Mouse (Mus musculus): ENCODE data around the gene Arhgap5. TPM values are rescaled to one million over a fixed set of nuclear protein-coding genes. Genes with fewer than 3 reads are reported as not detected.

The Arhgap5 gene
- polyA plus RNA-seq (2012; rRNA removed): 20.2 and 25.6 TPM in 2 replicates

DNA sequence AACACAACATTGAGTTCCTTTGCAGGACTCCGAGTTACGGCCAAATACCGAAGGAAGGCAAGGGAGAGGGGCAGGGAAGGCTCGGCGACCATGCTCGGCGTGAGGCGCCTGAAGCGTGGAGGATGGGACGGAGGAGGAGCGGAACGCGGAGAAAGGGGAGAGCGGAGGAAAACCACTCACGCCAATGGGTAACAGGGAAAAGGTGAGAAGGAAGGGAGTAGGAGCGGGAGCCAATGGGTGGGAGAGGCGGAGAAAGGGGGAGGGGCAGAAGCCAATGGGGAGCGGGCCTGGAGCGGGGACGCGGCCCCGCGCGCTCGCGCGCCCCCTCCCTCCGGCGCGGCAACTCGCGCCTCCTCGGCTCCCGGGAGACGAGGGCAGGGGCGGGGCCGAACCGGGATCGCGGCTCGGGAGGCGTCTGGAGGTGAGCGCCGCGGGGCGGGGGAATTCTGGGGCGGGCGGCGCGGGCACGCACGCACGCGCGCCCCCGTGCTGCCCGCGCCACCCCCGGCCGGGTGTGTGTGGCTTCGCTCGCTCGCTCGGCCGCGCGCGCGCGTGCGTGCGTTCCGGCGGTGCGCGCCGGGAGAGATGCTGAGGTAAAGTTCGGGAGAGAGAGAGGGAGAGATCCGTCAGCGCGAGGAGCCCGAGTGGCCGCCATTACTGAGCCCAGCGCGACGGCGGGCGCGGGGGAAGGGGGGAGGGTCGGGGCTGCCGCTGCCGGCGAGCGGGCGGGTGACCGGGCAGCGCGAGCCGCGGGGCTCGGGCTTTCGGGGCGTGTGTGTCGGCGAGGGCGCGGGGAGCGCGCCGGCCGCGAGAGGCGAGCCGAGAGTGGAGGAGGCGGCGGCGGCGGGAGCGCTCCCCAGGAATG is at the start of gene Arhgap5:
Gene Arhgap5 (plus strand): TSS at position 517 of the 865 bp plus-strand sequence.
- DNase-seq (ENCODE audit: low read depth): peak; percentile 99
- no peak for TF ChIP-seq CTCF (IDR thresholded peaks at IDR 0.05; ENCODE audit: borderline replicate concordance, extremely low read depth, insufficient read depth, insufficient read length)
- peak; percentile 67 for TF ChIP-seq POLR2A (IDR thresholded peaks at IDR 0.05; ENCODE audit: borderline replicate concordance, extremely low read depth, insufficient read depth, insufficient read length, poor library complexity, severe bottlenecking)

DNA sequence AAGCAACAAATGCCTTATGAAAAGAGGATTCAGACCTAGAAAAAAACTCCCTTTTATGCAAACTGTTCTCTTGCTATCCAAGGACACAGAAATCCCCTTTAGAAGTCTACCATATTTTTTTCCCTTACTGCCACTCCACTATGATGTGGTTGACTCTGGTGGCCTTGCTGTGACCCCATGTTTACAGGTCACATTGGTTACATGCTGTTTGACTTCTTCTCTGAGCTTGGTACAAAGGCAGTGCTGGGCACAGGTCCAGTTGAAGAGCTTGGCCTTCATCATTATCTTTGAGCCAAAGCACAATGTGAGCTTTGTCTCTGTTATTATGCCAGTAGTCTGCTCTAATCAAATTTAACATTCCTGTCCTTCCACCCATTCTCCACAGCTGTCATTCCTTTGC is 39.2 kb upstream of the Arhgap5 start:
- peak; percentile 48 for DNase-seq (ENCODE audit: low read depth)
- no peak for TF ChIP-seq POLR2A (IDR thresholded peaks at IDR 0.05; ENCODE audit: borderline replicate concordance, extremely low read depth, insufficient read depth, insufficient read length, poor library complexity, severe bottlenecking)
- TF ChIP-seq CTCF (IDR thresholded peaks at IDR 0.05; ENCODE audit: borderline replicate concordance, extremely low read depth, insufficient read depth, insufficient read length): no peak

DNA sequence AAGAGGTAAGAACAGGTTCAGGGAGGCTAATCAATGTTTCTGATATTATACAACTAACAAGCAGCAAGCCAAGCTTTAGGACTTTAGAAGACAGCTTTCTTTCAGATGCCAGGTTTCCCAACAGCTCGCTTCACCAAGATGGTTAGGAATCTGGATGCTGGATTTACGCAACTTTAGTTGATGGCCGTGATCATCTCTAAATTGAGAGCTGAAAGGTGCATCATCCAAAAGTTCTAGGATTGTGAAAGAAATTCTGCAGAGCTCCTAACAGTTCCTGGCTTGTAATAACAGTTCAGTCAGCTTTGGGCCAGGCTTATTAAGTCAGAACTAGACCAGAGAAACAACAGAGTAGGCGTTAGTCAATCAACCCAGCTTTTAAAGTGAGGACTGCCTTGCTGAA is 32.2 kb upstream of the Arhgap5 start:
- no peak for TF ChIP-seq POLR2A (IDR thresholded peaks at IDR 0.05; ENCODE audit: borderline replicate concordance, extremely low read depth, insufficient read depth, insufficient read length, poor library complexity, severe bottlenecking)
- TF ChIP-seq CTCF (IDR thresholded peaks at IDR 0.05; ENCODE audit: borderline replicate concordance, extremely low read depth, insufficient read depth, insufficient read length): no peak

GRCm38 (mm10) chr12:52473988-52474968 is 29.5 kb upstream of the Arhgap5 start:
- peak; percentile 50 for DNase-seq (ENCODE audit: low read depth)

More for the DNA sequence above, 32.2 kb upstream of the Arhgap5 start:
- DNase-seq (ENCODE audit: low read depth): no peak

GRCm38 (mm10) chr12:52476036-52476435 is 27.7 kb upstream of the Arhgap5 start:
- DNase-seq (ENCODE audit: low read depth): no peak
- no peak for TF ChIP-seq POLR2A (IDR thresholded peaks at IDR 0.05; ENCODE audit: borderline replicate concordance, extremely low read depth, insufficient read depth, insufficient read length, poor library complexity, severe bottlenecking)
- no peak for TF ChIP-seq CTCF (IDR thresholded peaks at IDR 0.05; ENCODE audit: borderline replicate concordance, extremely low read depth, insufficient read depth, insufficient read length)

More at GRCm38 (mm10) chr12:52473988-52474968, 29.5 kb upstream of the Arhgap5 start:
- TF ChIP-seq CTCF (IDR thresholded peaks at IDR 0.05; ENCODE audit: borderline replicate concordance, extremely low read depth, insufficient read depth, insufficient read length): no peak
- no peak for TF ChIP-seq POLR2A (IDR thresholded peaks at IDR 0.05; ENCODE audit: borderline replicate concordance, extremely low read depth, insufficient read depth, insufficient read length, poor library complexity, severe bottlenecking)

DNA sequence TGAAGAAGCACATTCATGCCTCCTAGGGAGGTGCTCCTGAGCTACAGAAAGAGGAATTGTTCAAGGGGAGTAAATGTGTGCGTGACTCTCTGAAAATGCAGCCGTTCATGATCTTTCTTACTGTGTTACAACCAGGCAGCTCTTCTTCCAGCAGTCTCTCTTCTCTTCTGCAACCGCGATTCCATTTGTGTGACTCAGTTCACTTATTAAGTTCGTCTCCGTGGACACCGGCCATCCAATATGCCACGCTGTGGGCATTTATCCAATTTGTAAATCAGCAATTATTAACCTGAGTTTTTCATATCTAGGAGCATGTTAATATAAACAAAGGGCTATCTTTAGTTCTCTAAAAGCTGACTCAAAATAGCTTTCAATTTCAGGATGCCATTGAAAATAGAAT is 25.2 kb upstream of the Arhgap5 start:
- no peak for TF ChIP-seq POLR2A (IDR thresholded peaks at IDR 0.05; ENCODE audit: borderline replicate concordance, extremely low read depth, insufficient read depth, insufficient read length, poor library complexity, severe bottlenecking)
- TF ChIP-seq CTCF (IDR thresholded peaks at IDR 0.05; ENCODE audit: borderline replicate concordance, extremely low read depth, insufficient read depth, insufficient read length): no peak
- no peak for DNase-seq (ENCODE audit: low read depth)

DNA sequence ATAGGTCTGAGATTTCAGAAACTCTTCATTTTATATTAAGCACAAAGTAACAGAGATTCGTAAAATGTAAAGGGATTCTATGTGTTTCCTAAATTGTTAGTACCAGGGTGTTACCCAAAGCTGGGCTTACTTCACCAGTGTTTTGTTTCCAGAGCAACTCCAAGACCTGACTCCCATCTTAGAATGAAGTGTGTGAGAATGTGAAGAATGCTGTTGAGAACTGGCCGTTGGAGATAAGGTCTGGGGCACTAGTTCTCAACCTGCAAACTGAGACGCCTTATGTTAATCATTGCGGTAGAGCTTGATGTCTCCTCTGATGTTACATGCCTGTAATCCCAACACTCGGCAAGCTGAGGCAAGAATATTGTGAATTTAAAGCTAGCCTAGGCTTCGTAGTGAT is 24.4 kb upstream of the Arhgap5 start:
- TF ChIP-seq CTCF (IDR thresholded peaks at IDR 0.05; ENCODE audit: borderline replicate concordance, extremely low read depth, insufficient read depth, insufficient read length) (no peak), POLR2A (IDR thresholded peaks at IDR 0.05; ENCODE audit: borderline replicate concordance, extremely low read depth, insufficient read depth, insufficient read length, poor library complexity, severe bottlenecking) (no peak)
- no peak for DNase-seq (ENCODE audit: low read depth)

GRCm38 (mm10) chr12:52480851-52481250 is 22.9 kb upstream of the Arhgap5 start:
- TF ChIP-seq POLR2A (IDR thresholded peaks at IDR 0.05; ENCODE audit: borderline replicate concordance, extremely low read depth, insufficient read depth, insufficient read length, poor library complexity, severe bottlenecking) (no peak), CTCF (IDR thresholded peaks at IDR 0.05; ENCODE audit: borderline replicate concordance, extremely low read depth, insufficient read depth, insufficient read length) (no peak)
- DNase-seq (ENCODE audit: low read depth): no peak

DNA sequence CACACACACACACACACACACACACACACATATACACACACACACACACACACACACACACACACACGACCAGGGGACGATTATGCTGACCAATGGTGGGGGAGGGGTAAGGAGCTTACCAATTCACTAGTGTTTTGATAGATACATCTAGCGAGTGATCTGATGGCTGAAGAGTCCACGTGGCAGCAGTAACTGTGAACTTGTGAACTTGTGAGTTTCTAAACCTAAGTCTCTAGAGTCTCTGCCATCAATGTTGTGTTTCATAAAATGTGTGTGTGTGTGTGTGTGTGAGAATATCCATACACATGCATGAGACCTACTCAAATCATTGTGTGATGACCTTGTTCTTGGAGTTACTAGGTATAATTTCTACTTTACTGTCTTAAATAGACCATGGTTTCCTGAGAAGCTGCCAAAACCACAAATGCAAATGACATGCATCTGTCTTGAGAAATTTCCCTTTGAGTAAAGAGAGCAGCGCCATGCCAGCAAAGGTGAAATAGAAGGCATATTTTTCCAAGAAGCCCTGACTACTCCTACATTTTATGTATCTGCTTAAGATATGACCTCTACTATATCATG is 21.7 kb upstream of the Arhgap5 start:
- DNase-seq (ENCODE audit: low read depth): no peak

GRCm38 (mm10) chr12:52483219-52483618 is 20.6 kb upstream of the Arhgap5 start:
- DNase-seq (ENCODE audit: low read depth): no peak

More for the DNA sequence above, 21.7 kb upstream of the Arhgap5 start:
- TF ChIP-seq CTCF (IDR thresholded peaks at IDR 0.05; ENCODE audit: borderline replicate concordance, extremely low read depth, insufficient read depth, insufficient read length): no peak
- no peak for TF ChIP-seq POLR2A (IDR thresholded peaks at IDR 0.05; ENCODE audit: borderline replicate concordance, extremely low read depth, insufficient read depth, insufficient read length, poor library complexity, severe bottlenecking)

More at GRCm38 (mm10) chr12:52483219-52483618, 20.6 kb upstream of the Arhgap5 start:
- TF ChIP-seq CTCF (IDR thresholded peaks at IDR 0.05; ENCODE audit: borderline replicate concordance, extremely low read depth, insufficient read depth, insufficient read length) (no peak), POLR2A (IDR thresholded peaks at IDR 0.05; ENCODE audit: borderline replicate concordance, extremely low read depth, insufficient read depth, insufficient read length, poor library complexity, severe bottlenecking) (no peak)
